Mouse (Mus musculus): ENCODE results near the gene Naa80.

- no peak for TF ChIP-seq POLR2A (IDR thresholded peaks at IDR 0.05; ENCODE audit: extremely low read depth, insufficient read depth, low read length)
- TF ChIP-seq CTCF (IDR thresholded peaks at IDR 0.05; ENCODE audit: low read depth, low read length): no peak
These were observed 47.6 kb downstream of the Naa80 start for GRCm38 (mm10) chr9:107626158-107626843.
